Mouse (Mus musculus): ENCODE measurements around the gene Rnf34. TPM values are rescaled to one million over a fixed set of nuclear protein-coding genes. Genes with fewer than 3 reads are reported as not detected.

The Rnf34 gene
- polyA plus RNA-seq, 1 experiment from 2014 or later: 24.7 TPM

- peaks cover 48% of the 10 kb centered on the region for H3K36me3 ChIP-seq (ENCODE audit: insufficient read depth, low read length)
- no peaks in the 10 kb centered on the region for H3K27me3 ChIP-seq (replicated peaks; ENCODE audit: insufficient read depth, low read length)
- no peak overlapping the region for H3K4me3 ChIP-seq (ENCODE audit: low read depth, low read length)
- H3K4me1 ChIP-seq (ENCODE audit: insufficient read depth, low read depth, low read length): no peaks in the 10 kb centered on the region
- no peak for DNase-seq (ENCODE audit: low spot score)
- WGBS: 76% methylated on average over 3 of the region's 3 CpGs
- no peak overlapping the region for H3K4me2 ChIP-seq (replicated peaks; ENCODE audit: low read depth, low read length)
- H3K9ac ChIP-seq (replicated peaks; ENCODE audit: low read depth): no peak overlapping the region
- no peak for ATAC-seq
- TF ChIP-seq CTCF (IDR thresholded peaks at IDR 0.05): no peak
- H3K9me3 ChIP-seq (ENCODE audit: low read length): no peaks in the 10 kb centered on the region
- no peak overlapping the region for H3K27ac ChIP-seq (ENCODE audit: low read length)
These were observed 37.1 kb upstream of the Rnf34 start for GRCm38 (mm10) chr5:122812699-122813098.

- Histone ChIP-seq H3K4me2 (replicated peaks; ENCODE audit: low read depth, low read length) (peak within 1 kb of the TSS; percentile 58), H3K36me3 (ENCODE audit: insufficient read depth, low read length) (peaks cover 18% of the 10 kb centered on the region), H3K27me3 (replicated peaks; ENCODE audit: insufficient read depth, low read length) (no peaks in the 10 kb centered on the region), H3K4me3 (ENCODE audit: low read depth, low read length) (peak within 1 kb of the TSS; percentile 90), H3K9ac (replicated peaks; ENCODE audit: low read depth) (peak within 1 kb of the TSS; percentile 63), H3K9me3 (ENCODE audit: low read length) (no peaks in the 10 kb centered on the region), H3K27ac (ENCODE audit: low read length) (peak within 1 kb of the TSS; percentile 91), H3K4me1 (ENCODE audit: insufficient read depth, low read depth, low read length) (no peaks in the 10 kb centered on the region; the same call in 1 of the 2 replicates)
- TF ChIP-seq EP300 (IDR thresholded peaks at IDR 0.05) (peak; percentile 56), CTCF (IDR thresholded peaks at IDR 0.05) (no peak; the same call in 1 of the 2 replicates)
- peak; percentile 99 for ATAC-seq
- WGBS: under 1% methylated on average over 50 of the region's 55 CpGs
- peak; percentile 98 for DNase-seq (ENCODE audit: low spot score)
These were observed 28.9 kb upstream of the Rnf34 start, which contains the start of gene Anapc5 for GRCm38 (mm10) chr5:122820777-122821523. Gene Anapc5 (minus strand): TSS chr5:122821339.

GRCm38 (mm10) chr5:122821524-122821885, 28.3 kb upstream of the Rnf34 start:
- no peak overlapping the region for H3K9ac ChIP-seq (replicated peaks; ENCODE audit: low read depth)
- no peaks in the 10 kb centered on the region; the same call in 1 of the 2 replicates for H3K4me1 ChIP-seq (ENCODE audit: insufficient read depth, low read depth, low read length)
- TF ChIP-seq CTCF (IDR thresholded peaks at IDR 0.05): no peak
- peak; percentile 48 for TF ChIP-seq EP300 (IDR thresholded peaks at IDR 0.05)
- no peak for DNase-seq (ENCODE audit: low spot score)
- no peaks in the 10 kb centered on the region for H3K27me3 ChIP-seq (replicated peaks; ENCODE audit: insufficient read depth, low read length)
- H3K36me3 ChIP-seq (ENCODE audit: insufficient read depth, low read length): peaks cover 16% of the 10 kb centered on the region
- peak; percentile 35 for ATAC-seq
- H3K4me3 ChIP-seq (ENCODE audit: low read depth, low read length): peak overlapping the region; percentile 90
- H3K27ac ChIP-seq (ENCODE audit: low read length): peak overlapping the region; percentile 91
- peak overlapping the region; percentile 58 for H3K4me2 ChIP-seq (replicated peaks; ENCODE audit: low read depth, low read length)
- 0% methylated on average over 10 of the region's 10 CpGs for WGBS
- H3K9me3 ChIP-seq (ENCODE audit: low read length): no peaks in the 10 kb centered on the region

GRCm38 (mm10) chr5:122822441-122822840, 27.4 kb upstream of the Rnf34 start:
- WGBS: 74% methylated on average over 4 of the region's 4 CpGs
- Histone ChIP-seq H3K36me3 (ENCODE audit: insufficient read depth, low read length) (peaks cover 7% of the 10 kb centered on the region; the same call in 1 of the 2 replicates), H3K4me1 (ENCODE audit: insufficient read depth, low read depth, low read length) (no peaks in the 10 kb centered on the region; the same call in 1 of the 2 replicates), H3K4me2 (replicated peaks; ENCODE audit: low read depth, low read length) (no peak overlapping the region), H3K27ac (ENCODE audit: low read length) (no peak overlapping the region), H3K9me3 (ENCODE audit: low read length) (no peaks in the 10 kb centered on the region), H3K4me3 (ENCODE audit: low read depth, low read length) (no peak overlapping the region), H3K9ac (replicated peaks; ENCODE audit: low read depth) (no peak overlapping the region), H3K27me3 (replicated peaks; ENCODE audit: insufficient read depth, low read length) (no peaks in the 10 kb centered on the region)
- ATAC-seq (no peak), DNase-seq (ENCODE audit: low spot score) (no peak)
- TF ChIP-seq EP300 (IDR thresholded peaks at IDR 0.05): no peak
- TF ChIP-seq CTCF (IDR thresholded peaks at IDR 0.05): no peak

- no peaks in the 10 kb centered on the region for H3K36me3 ChIP-seq (ENCODE audit: insufficient read depth, low read length)
- no peak for TF ChIP-seq EP300 (IDR thresholded peaks at IDR 0.05)
- TF ChIP-seq CTCF (IDR thresholded peaks at IDR 0.05): no peak; the same call in 1 of the 2 replicates
- no peak overlapping the region for H3K27ac ChIP-seq (ENCODE audit: low read length)
- H3K9me3 ChIP-seq (ENCODE audit: low read length): no peaks in the 10 kb centered on the region
- H3K4me3 ChIP-seq (ENCODE audit: low read depth, low read length): no peak overlapping the region
- H3K4me2 ChIP-seq (replicated peaks; ENCODE audit: low read depth, low read length): no peak overlapping the region
- no peak overlapping the region for H3K9ac ChIP-seq (replicated peaks; ENCODE audit: low read depth)
- no peak for DNase-seq (ENCODE audit: low spot score)
- no peaks in the 10 kb centered on the region for H3K27me3 ChIP-seq (replicated peaks; ENCODE audit: insufficient read depth, low read length)
- H3K4me1 ChIP-seq (ENCODE audit: insufficient read depth, low read depth, low read length): no peaks in the 10 kb centered on the region; the same call in 1 of the 2 replicates
- ATAC-seq: no peak
- 63% methylated on average over 1 of the region's 1 CpGs for WGBS
These were observed 25.9 kb upstream of the Rnf34 start for GRCm38 (mm10) chr5:122823976-122824375.

- no peak for ATAC-seq
- H3K4me1 ChIP-seq (ENCODE audit: insufficient read depth, low read depth, low read length): no peaks in the 10 kb centered on the region; the same call in 1 of the 2 replicates
- H3K36me3 ChIP-seq (ENCODE audit: insufficient read depth, low read length): no peaks in the 10 kb centered on the region
- TF ChIP-seq EP300 (IDR thresholded peaks at IDR 0.05) (no peak), CTCF (IDR thresholded peaks at IDR 0.05) (no peak)
- H3K4me2 ChIP-seq (replicated peaks; ENCODE audit: low read depth, low read length): no peak overlapping the region
- H3K27me3 ChIP-seq (replicated peaks; ENCODE audit: insufficient read depth, low read length): no peaks in the 10 kb centered on the region
- H3K4me3 ChIP-seq (ENCODE audit: low read depth, low read length): no peak overlapping the region
- no peak for DNase-seq (ENCODE audit: low spot score)
- WGBS: 67% methylated on average over 6 of the region's 6 CpGs
- no peak overlapping the region for H3K27ac ChIP-seq (ENCODE audit: low read length)
- H3K9me3 ChIP-seq (ENCODE audit: low read length): no peaks in the 10 kb centered on the region
- no peak overlapping the region for H3K9ac ChIP-seq (replicated peaks; ENCODE audit: low read depth)
These were observed 25.4 kb upstream of the Rnf34 start for GRCm38 (mm10) chr5:122824450-122824849.

Data from lung, postnatal 0 days (tissue).